Mouse (Mus musculus) heart, adult 2 months (tissue): ENCODE measurements around the gene Wdr86. TPM values are rescaled to one million over a fixed set of nuclear protein-coding genes. Genes with fewer than 3 reads are reported as not detected.

ENCODE experiments used
- DNase-seq, 2 experiments: peaks; one replicate each; pipeline ENCODE4 v3.0.0; 2021
- H3K27ac ChIP-seq: fragments of 200-600 bp; 2 replicates; pipeline ENCODE4 v1.8.1; 2022
- H3K27me3 ChIP-seq: fragments of 200-500 bp; 2 replicates; pipeline ENCODE4 v1.6.1; 2012; ENCODE audit warnings: mild to moderate bottlenecking, low read length, inconsistent platforms, mixed read lengths; ENCODE audit not compliant: control insufficient read depth, insufficient read depth
- H3K36me3 ChIP-seq: fragments of 200-500 bp; 2 replicates; pipeline ENCODE4 v1.6.1; 2012; ENCODE audit warnings: low read length, inconsistent platforms; ENCODE audit not compliant: control insufficient read depth, insufficient read depth
- H3K4me1 ChIP-seq: fragments of 200-500 bp; 2 replicates; pipeline ENCODE4 v1.6.1; 2011; ENCODE audit warnings: low read length; ENCODE audit not compliant: control insufficient read depth, insufficient read depth
- H3K4me3 ChIP-seq: fragments of 200-600 bp; 2 replicates; pipeline ENCODE4 v1.8.1; 2022
- H3K79me2 ChIP-seq: fragments of 200-500 bp; replicated peaks from 2 replicates; pipeline ENCODE4 v1.6.1; 2012; ENCODE audit warnings: mild to moderate bottlenecking, inconsistent platforms, low read length, moderate library complexity, mixed read lengths; ENCODE audit not compliant: control insufficient read depth, insufficient read depth
- H3K9ac ChIP-seq: fragments of 200-500 bp; 2 replicates; pipeline ENCODE4 v1.6.1; 2012; ENCODE audit warnings: low read depth, mild to moderate bottlenecking, control low read depth, inconsistent platforms, low read length, mixed read lengths
- CTCF ChIP-seq: fragments of 200-600 bp; IDR thresholded peaks from 2 replicates; pipeline ENCODE4 v1.8.1; 2022; ENCODE audit warnings: antibody characterized with exemption, mild to moderate bottlenecking, moderate library complexity
- EP300 ChIP-seq: fragments of 200-500 bp; IDR thresholded peaks from 2 replicates; pipeline ENCODE4 v1.6.1; 2011; ENCODE audit warnings: low read depth, low read length, control low read depth; ENCODE audit not compliant: insufficient read depth
- POLR2A ChIP-seq: fragments of 200-500 bp; IDR thresholded peaks from 2 replicates; pipeline ENCODE4 v1.6.1; 2011; ENCODE audit warnings: mild to moderate bottlenecking, low read depth, low read length, control low read depth; ENCODE audit not compliant: insufficient read depth
- WGBS: fragments of 180-500 bp; shearing (Covaris S2); methylation state at CpG from one replicate; pipeline ENCODE4 v1.1.7; 2018; 5-methylcytosine and 5-hydroxymethylcytosine counted together
- intact Hi-C: fragments of 180-260 bp; cut with DNase I; formaldehyde crosslinking; loops from one replicate; pipeline ENCODE4 v1.15.1; 2025
- polyA plus RNA-seq: library from polyadenylated mRNA; depleted of rRNA; stranded (reverse); fragments of >200 nt; gene quantifications from 2 replicates; pipeline ENCODE4 v1.2.3, GENCODE M21; 2012
- total RNA-seq, 2 experiments: library from RNA; stranded (reverse); gene quantifications; 2 replicates each; pipeline ENCODE4 v1.2.3; 2021

The Wdr86 gene
- total and polyA plus RNA-seq, 3 experiments: 0.43 to 1.4 (median 1.0) TPM

DNA sequence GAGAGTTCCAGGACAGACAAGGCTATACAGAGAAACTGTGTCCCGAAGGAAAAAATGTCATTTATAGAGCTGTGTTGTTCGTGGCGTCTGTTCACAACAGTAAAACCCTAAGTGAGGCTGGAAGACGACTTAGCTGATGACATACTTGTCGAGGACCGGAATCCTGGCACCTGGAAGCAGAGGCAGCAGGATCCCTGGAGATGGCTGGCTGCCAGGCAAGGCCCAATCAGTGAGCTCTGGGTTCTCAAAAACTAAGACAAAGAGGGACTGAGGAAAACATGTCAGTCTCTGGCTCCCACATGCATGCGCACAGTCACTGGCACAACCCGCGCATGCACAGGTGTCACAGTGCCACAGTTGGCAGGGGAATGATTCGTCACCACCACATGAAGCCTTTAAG, 7.1 kb upstream of the Wdr86 start:
- H3K27me3 ChIP-seq: no peaks in the 10 kb centered on the region
- peaks cover 8% of the 10 kb centered on the region for H3K4me1 ChIP-seq
- intact Hi-C loops: no loop called here
- H3K4me3 ChIP-seq: no peak overlapping the region
- WGBS: 87% methylated on average over 10 of the region's 10 CpGs
- H3K9ac ChIP-seq: no peak overlapping the region
- no peak for DNase-seq
- H3K36me3 ChIP-seq: no peaks in the 10 kb centered on the region
- H3K79me2 ChIP-seq: no peaks in the 10 kb centered on the region
- TF ChIP-seq EP300 (no peak), POLR2A (no peak), CTCF (no peak)
- no peak overlapping the region for H3K27ac ChIP-seq

DNA sequence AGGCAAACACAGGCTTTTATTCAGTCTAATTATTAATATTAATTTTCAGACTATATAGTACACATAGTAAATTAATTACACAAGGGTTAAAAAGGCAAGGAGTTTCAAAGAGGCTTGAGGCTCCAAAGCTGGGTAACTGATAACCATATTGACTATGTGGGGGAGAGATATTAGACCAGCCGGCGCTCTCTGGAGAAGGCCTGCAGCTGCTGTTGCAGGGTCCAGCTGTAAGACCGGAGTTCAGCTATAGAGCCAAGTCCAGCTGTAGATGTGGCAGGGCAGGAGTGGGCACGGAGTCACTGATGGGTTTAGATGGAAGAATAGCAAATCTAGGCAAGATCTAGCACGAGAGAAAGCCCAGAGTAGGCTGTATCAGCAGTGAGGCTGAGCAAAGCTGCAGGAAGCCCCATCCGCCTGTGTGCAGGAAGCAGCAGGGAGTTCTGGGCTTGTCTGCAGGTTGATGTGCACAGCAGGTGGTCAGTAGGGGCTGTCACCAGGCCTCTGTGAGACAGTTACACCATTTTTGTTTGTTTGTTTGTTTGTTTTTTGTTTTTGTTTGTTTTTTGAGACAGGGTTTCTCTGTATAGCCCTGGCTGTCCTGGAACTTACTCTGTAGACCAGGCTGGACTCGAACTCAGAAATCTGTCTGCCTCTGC, 3.4 kb upstream of the Wdr86 start:
- DNase-seq: no peak
- intact Hi-C loops: no loop called here
- WGBS: 54% methylated on average over 7 of the region's 7 CpGs
- H3K9ac ChIP-seq: no peak overlapping the region
- TF ChIP-seq CTCF (no peak), EP300 (no peak), POLR2A (no peak)
- no peaks in the 10 kb centered on the region for H3K36me3 ChIP-seq
- H3K79me2 ChIP-seq: no peaks in the 10 kb centered on the region
- no peak overlapping the region for H3K27ac ChIP-seq
- peaks cover 12% of the 10 kb centered on the region for H3K27me3 ChIP-seq
- peaks cover 2% of the 10 kb centered on the region for H3K4me1 ChIP-seq
- H3K4me3 ChIP-seq: no peak overlapping the region

GRCm38 (mm10) chr5:24733134-24733533, 2.6 kb upstream of the Wdr86 start:
- no peaks in the 10 kb centered on the region for H3K79me2 ChIP-seq
- H3K4me1 ChIP-seq: no peaks in the 10 kb centered on the region
- TF ChIP-seq CTCF: no peak
- TF ChIP-seq EP300: no peak
- no peak for TF ChIP-seq POLR2A
- intact Hi-C loops: no loop called here
- peaks cover 12% of the 10 kb centered on the region for H3K27me3 ChIP-seq
- no peak overlapping the region for H3K9ac ChIP-seq
- no peak for DNase-seq
- H3K27ac ChIP-seq: no peak overlapping the region
- 22% methylated on average over 8 of the region's 8 CpGs for WGBS
- H3K36me3 ChIP-seq: no peaks in the 10 kb centered on the region
- H3K4me3 ChIP-seq: no peak overlapping the region

DNA sequence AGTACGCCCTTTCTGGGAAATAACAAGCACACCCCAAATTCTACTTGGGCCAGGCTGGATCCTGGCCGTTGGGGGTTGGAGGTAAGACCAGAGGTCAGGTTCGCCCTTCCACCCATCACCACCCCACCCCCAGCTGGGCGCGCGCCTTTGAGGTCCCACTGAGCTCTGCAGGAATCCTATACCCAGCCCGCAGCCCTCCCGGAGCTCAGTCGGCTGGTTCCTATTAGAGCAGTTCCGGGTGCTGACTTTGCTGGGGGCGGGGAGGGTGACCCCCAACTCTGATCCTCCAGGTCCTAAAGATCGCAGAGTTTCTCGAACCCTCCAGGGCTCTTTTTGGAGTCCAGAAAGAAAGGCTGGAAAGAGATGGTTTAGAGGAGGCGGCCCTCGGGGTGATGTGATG, 459 bp upstream of the Wdr86 start:
- no peaks in the 10 kb centered on the region for H3K4me1 ChIP-seq
- no peaks in the 10 kb centered on the region for H3K79me2 ChIP-seq
- H3K9ac ChIP-seq: no peak overlapping the region
- DNase-seq: no peak
- intact Hi-C loops: no loop called here
- H3K27ac ChIP-seq: no peak overlapping the region
- no peaks in the 10 kb centered on the region for H3K36me3 ChIP-seq
- 16% methylated on average over 15 of the region's 15 CpGs for WGBS
- no peak for TF ChIP-seq CTCF
- TF ChIP-seq EP300: no peak
- no peak for TF ChIP-seq POLR2A
- H3K4me3 ChIP-seq: no peak overlapping the region; the same call in 1 of the 2 replicates
- peaks cover 12% of the 10 kb centered on the region for H3K27me3 ChIP-seq

- Histone ChIP-seq H3K4me3 (peak overlapping the region; percentile 34), H3K36me3 (no peaks in the 10 kb centered on the region), H3K27me3 (peaks cover 12% of the 10 kb centered on the region), H3K79me2 (no peaks in the 10 kb centered on the region), H3K27ac (no peak overlapping the region), H3K9ac (peak overlapping the region; percentile 48), H3K4me1 (no peaks in the 10 kb centered on the region)
- no peak for TF ChIP-seq POLR2A
- TF ChIP-seq CTCF: no peak
- TF ChIP-seq EP300: no peak
- WGBS: 3% methylated on average over 49 of the region's 49 CpGs
- DNase-seq: peak in 1 of 2 experiments; percentile 25
- intact Hi-C loops: no loop called here
Observed at GRCm38 (mm10) chr5:24729797-24730487, 585 bp downstream of the Wdr86 start.

DNA sequence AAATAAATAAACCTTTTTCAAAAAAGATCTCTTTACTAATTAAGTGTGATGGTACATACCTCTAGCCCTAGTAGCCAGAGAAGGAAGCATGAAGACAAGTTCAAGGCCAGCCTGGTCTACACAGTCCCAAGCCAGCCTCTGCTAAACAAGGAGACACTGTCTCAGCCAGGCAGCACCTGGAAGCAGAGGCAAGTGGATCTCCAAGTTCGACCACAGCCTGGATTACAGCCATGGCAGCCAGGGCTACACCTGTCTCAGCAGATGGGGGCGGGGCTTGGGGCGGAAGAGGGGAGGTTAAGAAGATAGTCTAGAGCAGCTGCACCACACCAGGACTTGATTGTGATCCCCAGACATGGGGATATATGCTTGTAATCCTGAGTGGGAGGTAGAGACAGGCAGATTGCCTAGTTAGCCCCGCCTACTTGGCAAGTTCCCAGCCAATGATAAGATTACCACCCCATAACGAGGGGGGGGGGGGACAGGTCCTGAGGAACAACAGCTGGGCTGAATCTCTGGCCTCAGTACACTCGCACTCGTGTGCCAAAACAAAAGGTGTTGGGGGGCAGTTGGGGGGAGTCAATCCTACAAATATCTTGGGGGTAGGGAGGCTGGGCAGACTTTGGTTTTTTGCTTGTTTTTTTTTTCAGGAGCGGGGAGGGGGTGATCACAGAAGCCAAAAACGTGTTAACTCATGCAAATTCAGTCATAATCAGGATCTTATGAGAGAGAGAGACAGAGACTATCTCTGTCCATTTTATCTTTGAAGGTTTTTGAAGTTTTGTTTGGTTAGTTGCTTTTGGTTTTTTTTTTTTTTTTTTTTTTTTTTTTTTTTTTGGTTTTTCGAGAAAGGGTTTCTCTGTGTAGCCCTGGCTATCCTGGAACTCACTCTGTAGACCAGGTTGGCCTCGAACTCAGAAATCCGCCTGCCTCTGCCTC, 3.4 kb downstream of the Wdr86 start:
- H3K27me3 ChIP-seq: peaks cover 12% of the 10 kb centered on the region
- no peak overlapping the region for H3K27ac ChIP-seq
- no peaks in the 10 kb centered on the region; the same call in none of the 2 replicates for H3K4me1 ChIP-seq
- H3K9ac ChIP-seq: no peak overlapping the region
- no peak overlapping the region for H3K4me3 ChIP-seq
- TF ChIP-seq CTCF (no peak), POLR2A (no peak), EP300 (no peak)
- H3K36me3 ChIP-seq: no peaks in the 10 kb centered on the region
- intact Hi-C loops: no loop called here
- no peak for DNase-seq
- WGBS: 51% methylated on average over 12 of the region's 12 CpGs
- H3K79me2 ChIP-seq: no peaks in the 10 kb centered on the region
